18 mouse cellular contexts compared by ENCODE assay signal in the genomic region with DNA sequence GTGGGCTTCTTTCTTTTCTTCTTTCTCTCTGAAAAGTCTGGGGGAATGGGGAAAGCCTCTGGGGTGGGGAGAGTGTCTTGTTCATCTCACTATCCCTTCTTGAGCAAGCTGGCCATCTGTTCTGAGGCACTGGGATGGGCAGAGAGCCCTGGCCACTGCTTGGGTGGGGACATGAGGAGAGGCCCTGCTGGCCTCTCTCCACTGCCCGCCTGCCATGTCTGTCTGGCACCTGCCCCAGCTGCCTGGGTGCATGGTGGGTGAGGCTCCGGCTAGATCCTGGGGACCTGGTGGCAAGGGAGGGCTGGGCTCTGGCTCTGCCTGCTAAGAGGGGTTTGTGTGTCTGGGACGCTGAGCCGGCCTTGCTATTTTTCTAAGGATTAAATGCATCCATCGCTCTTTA.
DNase-seq lines count a peak whose midpoint lies in the region; ATAC-seq and TF ChIP-seq lines count a peak whose summit lies in the region.
"Had no signal": no experiment of that assay in that cellular context is flagged by ENCODE, and none has a peak within 500 bp of the region (broad histone marks: within the 10 kb centered on the region; RNA-seq: fewer than 3 reads in every experiment).

No protein-coding gene starts in this region.

- no peak overlapping the region for H3K27ac ChIP-seq in gastrocnemius, adult 2 months
- no peak overlapping the region for H3K27ac ChIP-seq in midbrain, postnatal 0 days (ENCODE audit: low read depth, low read length)
- H3K27ac ChIP-seq in midbrain, embryonic 14.5 days (replicated peaks; ENCODE audit: low read depth, low read length) = no peak overlapping the region
- H3K27ac ChIP-seq in intestine, embryonic 15.5 days = no peak overlapping the region
- H3K27ac ChIP-seq: embryonic facial prominence, embryonic 13.5 days; kidney, postnatal 0 days; limb, embryonic 13.5 days; liver, embryonic 15.5 days had no signal

- no peaks in the 10 kb centered on the region; the same call in 1 of the 2 replicates for H3K4me1 ChIP-seq in midbrain, postnatal 0 days (ENCODE audit: insufficient read depth, low read length)
- H3K4me1 ChIP-seq in midbrain, embryonic 14.5 days (ENCODE audit: control insufficient read depth, insufficient read depth, low read length) = peaks cover 15% of the 10 kb centered on the region
- H3K4me1 ChIP-seq in intestine, embryonic 15.5 days (replicated peaks) = no peaks in the 10 kb centered on the region
- H3K4me1 ChIP-seq: liver, embryonic 15.5 days had no signal

- H3K79me2 ChIP-seq in myocyte (ENCODE audit: control insufficient read depth, insufficient read depth) = no peaks in the 10 kb centered on the region

- 50% methylated on average over 5 of the region's 5 CpGs for WGBS in midbrain, postnatal 0 days
- WGBS in midbrain, embryonic 14.5 days = 58% methylated on average over 5 of the region's 5 CpGs
- 59% methylated on average over 5 of the region's 5 CpGs for WGBS in intestine, embryonic 15.5 days

- H3K9ac ChIP-seq in midbrain, postnatal 0 days (replicated peaks; ENCODE audit: low read length, poor library complexity, severe bottlenecking) = no peak overlapping the region
- no peak overlapping the region for H3K9ac ChIP-seq in midbrain, embryonic 14.5 days (replicated peaks; ENCODE audit: low read length)
- H3K9ac ChIP-seq in intestine, embryonic 15.5 days = no peak overlapping the region
- H3K9ac ChIP-seq: embryonic facial prominence, embryonic 13.5 days; limb, embryonic 13.5 days; liver, embryonic 15.5 days had no signal

- TF ChIP-seq POLR2A in myocyte (IDR thresholded peaks at IDR 0.05; ENCODE audit: insufficient read length, low read depth) = no peak

- no peak for TF ChIP-seq CTCF in gastrocnemius, adult 2 months (IDR thresholded peaks at IDR 0.05)
- no peak for TF ChIP-seq CTCF in midbrain, postnatal 0 days (IDR thresholded peaks at IDR 0.05)

- no peaks in the 10 kb centered on the region for H3K9me3 ChIP-seq in midbrain, postnatal 0 days (ENCODE audit: low read length)
- no peaks in the 10 kb centered on the region for H3K9me3 ChIP-seq in midbrain, embryonic 14.5 days (ENCODE audit: control insufficient read depth, low read length)
- H3K9me3 ChIP-seq in intestine, embryonic 15.5 days = no peaks in the 10 kb centered on the region
- H3K9me3 ChIP-seq: embryonic facial prominence, embryonic 13.5 days; limb, embryonic 13.5 days; liver, embryonic 15.5 days had no signal

- no peak overlapping the region for H3K4me3 ChIP-seq in gastrocnemius, adult 2 months
- H3K4me3 ChIP-seq in midbrain, postnatal 0 days (ENCODE audit: low read depth, low read length) = no peak overlapping the region
- H3K4me3 ChIP-seq in midbrain, embryonic 14.5 days (replicated peaks; ENCODE audit: low read depth, low read length) = no peak overlapping the region
- H3K4me3 ChIP-seq in myocyte = no peak overlapping the region
- H3K4me3 ChIP-seq in intestine, embryonic 15.5 days (replicated peaks) = no peak overlapping the region
- H3K4me3 ChIP-seq: embryonic facial prominence, embryonic 13.5 days; limb, embryonic 13.5 days; liver, embryonic 15.5 days had no signal

- peak; percentile 24 for DNase-seq in gastrocnemius, postnatal 14 days
- no peak for DNase-seq in gastrocnemius, adult 2 months
- DNase-seq in midbrain, postnatal 0 days (ENCODE audit: low spot score) = peak; percentile 63
- DNase-seq in midbrain, embryonic 14.5 days = no peak
- DNase-seq in cerebellum, adult 9-11 months = peak; percentile 90
- DNase-seq in kidney, adult 9 months = no peak
- DNase-seq: adrenal gland, adult 2 months; heart, postnatal 14 days; lung, postnatal 10 days; thymus, adult 18-20 months had no signal

- no peak overlapping the region for H3K4me2 ChIP-seq in midbrain, postnatal 0 days (ENCODE audit: low read depth, low read length, poor library complexity, severe bottlenecking)
- H3K4me2 ChIP-seq in midbrain, embryonic 14.5 days (ENCODE audit: low read length) = no peak overlapping the region
- no peak overlapping the region for H3K4me2 ChIP-seq in myocyte (ENCODE audit: low read depth)
- H3K4me2 ChIP-seq in intestine, embryonic 15.5 days (replicated peaks) = no peak overlapping the region
- H3K4me2 ChIP-seq: embryonic facial prominence, embryonic 13.5 days; heart, embryonic 11.5 days; limb, embryonic 13.5 days; liver, embryonic 15.5 days had no signal

- H3K27me3 ChIP-seq in midbrain, postnatal 0 days (ENCODE audit: insufficient read depth, low read length) = no peaks in the 10 kb centered on the region
- peaks cover 3% of the 10 kb centered on the region; the same call in 1 of the 2 replicates for H3K27me3 ChIP-seq in midbrain, embryonic 14.5 days (ENCODE audit: control insufficient read depth, insufficient read depth, low read length)
- H3K27me3 ChIP-seq in myocyte (ENCODE audit: control insufficient read depth, insufficient read depth, insufficient read length) = peaks cover 73% of the 10 kb centered on the region
- peaks cover 12% of the 10 kb centered on the region for H3K27me3 ChIP-seq in intestine, embryonic 15.5 days (replicated peaks)

- H3K36me3 ChIP-seq in midbrain, postnatal 0 days (ENCODE audit: insufficient read depth, low read length) = no peaks in the 10 kb centered on the region
- H3K36me3 ChIP-seq in midbrain, embryonic 14.5 days (ENCODE audit: control insufficient read depth, insufficient read depth, low read length) = no peaks in the 10 kb centered on the region
- no peaks in the 10 kb centered on the region for H3K36me3 ChIP-seq in myocyte (ENCODE audit: control insufficient read depth, insufficient read depth)
- no peaks in the 10 kb centered on the region for H3K36me3 ChIP-seq in intestine, embryonic 15.5 days
- H3K36me3 ChIP-seq: embryonic facial prominence, embryonic 13.5 days; limb, embryonic 13.5 days; liver, embryonic 15.5 days had no signal

- intact Hi-C loops in gastrocnemius, postnatal 14 days (cut with DNase I; ENCODE audit: low total_unique reads) = no loop called here
- intact Hi-C loops in gastrocnemius, adult 2 months (cut with DNase I) = no loop called here

- ATAC-seq in midbrain, postnatal 0 days (ENCODE audit: low FRiP score) = no peak
- ATAC-seq in midbrain, embryonic 14.5 days (ENCODE audit: low FRiP score, low TSS enrichment) = no peak
- no peak for ATAC-seq in intestine, embryonic 15.5 days
- ATAC-seq: intestine, postnatal 0 days had no signal

- H3ac ChIP-seq in myocyte (ENCODE audit: control insufficient read depth, insufficient read length) = no peak overlapping the region

TF ChIP-seq in myocyte, 11 proteins besides CTCF, POLR2A, EP300 and RAD21:
- peak in 1 of 3 experiments; percentile 74 for TF ChIP-seq MYOD1 (IDR thresholded peaks at IDR 0.05; ENCODE audit: control insufficient read depth in 1 of 3, insufficient read length in 2 of 3, low read depth in 2 of 3)
- peak; percentile 29 to 83 (median 75) for TF ChIP-seq MYOG (IDR thresholded peaks at IDR 0.05; ENCODE audit: control insufficient read depth in 1 of 3, insufficient read depth in 1 of 3, insufficient read length in 2 of 3, low read depth in 2 of 3)
- no peak for TF ChIP-seq E2F4 (IDR thresholded peaks at IDR 0.05; ENCODE audit: insufficient read depth)
- TF ChIP-seq TCF3 (IDR thresholded peaks at IDR 0.05; ENCODE audit: insufficient read length, low read depth) = peak; percentile 79

Comparison
In these comparisons a context has a peak if more than half of its experiments do, and no peak if none do; other contexts are left out.
1. DNase-seq: peak in gastrocnemius, postnatal 14 days (single experiment), midbrain, postnatal 0 days (single experiment) and cerebellum, adult 9-11 months (single experiment); none in gastrocnemius, adult 2 months (single experiment), midbrain, embryonic 14.5 days (single experiment) and kidney, adult 9 months (single experiment).